Mouse (Mus musculus) neural tube, embryonic 15.5 days (tissue): ENCODE results near the gene Ror2. TPM values are rescaled to one million over a fixed set of nuclear protein-coding genes. Genes with fewer than 3 reads are reported as not detected.
A peak's percentile ranks its signal among the peaks of the same experiment; 100 is the strongest.

Source experiments
- ATAC-seq: fragments of 200-750 bp; cut with Nextera tagmentation; 2 replicates; pipeline ENCODE4 v1.8.0; 2017; ENCODE audit warnings: mild to moderate bottlenecking, moderate TSS enrichment, moderate library complexity; ENCODE audit not compliant: low FRiP score
- H3K27ac ChIP-seq: fragments of 300-500 bp; sonication (generic); replicated peaks from 2 replicates; pipeline ENCODE4 v1.5.1; 2015; ENCODE audit warnings: mild to moderate bottlenecking, inconsistent platforms
- H3K27me3 ChIP-seq: fragments of 300-500 bp; sonication (generic); replicated peaks from 2 replicates; pipeline ENCODE4 v1.6.1; 2015; ENCODE audit warnings: inconsistent platforms
- H3K36me3 ChIP-seq: fragments of 300-500 bp; sonication (generic); 2 replicates; pipeline ENCODE4 v1.6.1; 2015; ENCODE audit warnings: inconsistent platforms
- H3K4me1 ChIP-seq: fragments of 300-500 bp; sonication (generic); 2 replicates; pipeline ENCODE4 v1.6.1; 2015; ENCODE audit warnings: inconsistent platforms
- H3K4me2 ChIP-seq: fragments of 300-500 bp; sonication (generic); 2 replicates; pipeline ENCODE4 v1.6.1; 2015; ENCODE audit warnings: inconsistent platforms, mild to moderate bottlenecking, moderate library complexity
- H3K4me3 ChIP-seq: fragments of 300-500 bp; sonication (generic); replicated peaks from 2 replicates; pipeline ENCODE4 v1.5.1; 2015; ENCODE audit warnings: mild to moderate bottlenecking, inconsistent platforms
- H3K9ac ChIP-seq: fragments of 300-500 bp; sonication (generic); replicated peaks from 2 replicates; pipeline ENCODE4 v1.6.1; 2015; ENCODE audit warnings: mild to moderate bottlenecking, inconsistent platforms
- H3K9me3 ChIP-seq: fragments of 300-500 bp; sonication (generic); replicated peaks from 2 replicates; pipeline ENCODE4 v1.6.1; 2016; ENCODE audit warnings: inconsistent platforms
- WGBS: fragments of 180-500 bp; shearing (Covaris S2); methylation state at CpG from one replicate; pipeline ENCODE4 v1.1.7; 2015; ENCODE audit warnings: mixed read lengths; 5-methylcytosine and 5-hydroxymethylcytosine counted together
- polyA plus RNA-seq: library from polyadenylated mRNA; unstranded; fragments of >200 nt; fragmentation: Nextera tagmentation; extraction: Ambion mirVana; gene quantifications from 2 replicates; pipeline ENCODE4 v1.2.1, GENCODE M21; 2015

The Ror2 gene
- polyA plus RNA-seq, 1 experiment from 2014 or later, result 3.4 TPM

GRCm38 (mm10) chr13:53305256-53305655 lies 19.3 kb upstream of the Ror2 start:
- peaks cover 21% of the 10 kb centered on the region for H3K4me1 ChIP-seq

DNA sequence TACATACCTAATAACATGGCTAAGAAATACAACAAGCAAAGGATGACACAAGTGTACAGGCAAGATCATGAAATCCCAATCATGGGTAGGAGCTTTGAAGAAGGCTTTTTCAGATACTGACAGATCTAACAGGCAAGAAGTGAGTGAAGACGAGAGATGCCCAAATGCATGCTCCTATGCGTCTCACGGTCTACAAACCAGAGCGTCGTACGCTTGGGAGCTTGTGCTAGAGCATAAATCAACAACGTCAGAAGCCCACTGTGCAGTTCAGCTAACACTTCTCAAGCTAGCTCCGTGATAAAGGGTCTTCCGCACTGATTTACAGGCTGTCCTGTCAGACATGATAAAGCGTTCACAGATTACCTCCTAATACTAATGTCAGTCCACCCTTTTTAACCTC lies 16.8 kb upstream of the Ror2 start:
- H3K27me3 ChIP-seq, result no peaks in the 10 kb centered on the region
- 40% methylated on average over 10 of the region's 10 CpGs for WGBS
- ATAC-seq, result no peak

More at GRCm38 (mm10) chr13:53305256-53305655, 19.3 kb upstream of the Ror2 start:
- Histone ChIP-seq H3K9ac (no peak overlapping the region), H3K27me3 (no peaks in the 10 kb centered on the region; the same call in 1 of the 2 replicates), H3K9me3 (no peaks in the 10 kb centered on the region), H3K4me2 (no peak overlapping the region), H3K4me3 (no peak overlapping the region), H3K27ac (no peak overlapping the region), H3K36me3 (no peaks in the 10 kb centered on the region)
- WGBS, result 89% methylated on average over 8 of the region's 8 CpGs
- ATAC-seq, result no peak

DNA sequence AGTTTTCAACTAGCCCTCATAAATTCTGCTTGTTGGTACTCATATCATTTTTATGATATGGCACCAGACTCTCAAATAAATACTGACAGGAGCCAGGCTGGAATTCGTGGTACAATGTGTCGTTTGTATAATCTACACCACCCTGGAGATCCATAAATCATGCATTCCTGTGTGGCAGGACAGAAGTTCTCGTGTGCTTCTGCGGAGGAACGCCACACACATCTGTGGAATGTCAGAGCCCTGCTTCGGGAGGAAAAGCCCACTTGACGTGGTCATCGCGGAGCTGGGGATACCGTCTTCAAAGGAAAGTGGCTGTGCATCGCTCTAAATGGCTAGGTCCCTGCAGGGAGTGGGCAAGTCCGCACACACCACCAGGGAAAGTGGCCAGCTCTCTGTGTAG lies 7.1 kb upstream of the Ror2 start:
- Histone ChIP-seq H3K9me3 (no peaks in the 10 kb centered on the region), H3K36me3 (no peaks in the 10 kb centered on the region), H3K9ac (no peak overlapping the region), H3K27me3 (peaks cover 5% of the 10 kb centered on the region; the same call in 1 of the 2 replicates), H3K27ac (no peak overlapping the region), H3K4me2 (no peak overlapping the region), H3K4me1 (no peaks in the 10 kb centered on the region; the same call in 1 of the 2 replicates), H3K4me3 (no peak overlapping the region)
- no peak for ATAC-seq
- WGBS, result 60% methylated on average over 12 of the region's 12 CpGs

More for the DNA sequence above, 16.8 kb upstream of the Ror2 start:
- no peak overlapping the region for H3K9ac ChIP-seq
- H3K27ac ChIP-seq, result no peak overlapping the region
- 0 out of 2 replicates have a peak, but pooled peaks cover 4% of the 10 kb centered on the region for H3K4me1 ChIP-seq
- H3K4me3 ChIP-seq, result no peak overlapping the region
- no peaks in the 10 kb centered on the region for H3K9me3 ChIP-seq
- no peaks in the 10 kb centered on the region for H3K36me3 ChIP-seq
- no peak overlapping the region for H3K4me2 ChIP-seq

DNA sequence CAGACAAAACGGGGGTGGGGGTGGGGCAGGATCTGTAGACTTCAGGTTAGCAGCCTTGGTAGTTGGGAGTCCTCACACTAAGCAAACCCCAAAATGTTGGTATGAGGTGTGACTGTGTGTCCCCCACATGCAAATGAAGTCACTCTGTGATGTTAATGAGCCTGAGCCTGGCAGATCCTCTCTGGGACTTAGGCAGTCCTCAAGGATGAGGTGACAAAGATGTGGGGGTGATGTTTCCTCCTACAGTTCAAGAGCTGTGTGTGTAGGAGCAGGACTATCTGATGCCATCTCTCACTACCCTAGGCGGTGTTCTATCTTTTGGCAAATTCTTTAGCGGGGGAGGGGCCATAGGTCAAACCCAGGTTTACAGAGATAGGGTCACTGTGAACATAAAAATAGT lies 6.3 kb upstream of the Ror2 start:
- Histone ChIP-seq H3K9me3 (no peaks in the 10 kb centered on the region), H3K36me3 (no peaks in the 10 kb centered on the region), H3K9ac (no peak overlapping the region), H3K27me3 (peaks cover 5% of the 10 kb centered on the region; the same call in 1 of the 2 replicates), H3K4me2 (no peak overlapping the region), H3K27ac (no peak overlapping the region), H3K4me3 (no peak overlapping the region), H3K4me1 (no peaks in the 10 kb centered on the region; the same call in 1 of the 2 replicates)
- 43% methylated on average over 3 of the region's 3 CpGs for WGBS
- no peak for ATAC-seq

GRCm38 (mm10) chr13:53285261-53285755 lies 616 bp downstream of the Ror2 start:
- Histone ChIP-seq H3K27ac (0 out of 2 replicates have a peak overlapping the region, but pooled peaks have one; percentile 20), H3K9ac (peak overlapping the region; percentile 45), H3K4me2 (peak overlapping the region; percentile 58), H3K27me3 (peaks cover 30% of the 10 kb centered on the region), H3K36me3 (no peaks in the 10 kb centered on the region), H3K9me3 (no peaks in the 10 kb centered on the region), H3K4me3 (peak overlapping the region; percentile 46), H3K4me1 (peaks cover 16% of the 10 kb centered on the region)
- under 1% methylated on average over 35 of the region's 35 CpGs for WGBS
- peak; percentile 72 for ATAC-seq

- no peak for ATAC-seq
These were observed 1.2 kb downstream of the Ror2 start for GRCm38 (mm10) chr13:53284740-53285191.

GRCm38 (mm10) chr13:53281604-53282396 lies 4.1 kb downstream of the Ror2 start:
- H3K4me1 ChIP-seq, result peaks cover 17% of the 10 kb centered on the region
- WGBS, result 71% methylated on average over 11 of the region's 11 CpGs
- H3K4me3 ChIP-seq, result no peak overlapping the region
- no peak for ATAC-seq
- no peak overlapping the region for H3K27ac ChIP-seq
- no peaks in the 10 kb centered on the region for H3K9me3 ChIP-seq
- no peaks in the 10 kb centered on the region for H3K36me3 ChIP-seq
- H3K4me2 ChIP-seq, result no peak overlapping the region
- no peak overlapping the region for H3K9ac ChIP-seq
- H3K27me3 ChIP-seq, result peaks cover 22% of the 10 kb centered on the region

More at GRCm38 (mm10) chr13:53284740-53285191, 1.2 kb downstream of the Ror2 start:
- Histone ChIP-seq H3K9ac (peak overlapping the region; percentile 45; the same call in 1 of the 2 replicates), H3K4me1 (peaks cover 16% of the 10 kb centered on the region), H3K9me3 (no peaks in the 10 kb centered on the region), H3K4me3 (peak overlapping the region; percentile 46), H3K36me3 (no peaks in the 10 kb centered on the region), H3K4me2 (peak overlapping the region; percentile 58), H3K27ac (no peak overlapping the region), H3K27me3 (peaks cover 30% of the 10 kb centered on the region)
- WGBS, result 7% methylated on average over 17 of the region's 17 CpGs

DNA sequence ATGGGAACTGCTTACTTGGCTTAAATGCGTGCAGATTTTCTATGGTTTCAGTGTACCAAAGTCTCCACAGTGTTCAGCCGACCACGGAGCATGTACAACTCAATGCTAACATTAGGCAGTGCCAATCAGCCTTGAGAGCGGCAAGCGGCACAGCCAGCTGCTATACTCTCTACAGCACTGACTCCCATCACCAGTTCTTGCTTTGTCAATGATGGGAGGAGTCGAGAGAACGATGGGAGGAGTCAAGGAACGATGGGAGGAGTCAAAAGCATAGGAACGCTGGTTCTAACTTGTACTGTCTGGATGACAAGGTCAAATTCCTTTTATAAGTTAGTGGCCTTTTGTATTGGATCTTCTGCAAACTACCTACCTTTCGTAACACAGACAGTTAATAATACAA lies 7.0 kb downstream of the Ror2 start:
- H3K4me3 ChIP-seq, result no peak overlapping the region
- H3K9me3 ChIP-seq, result no peaks in the 10 kb centered on the region
- WGBS, result 64% methylated on average over 10 of the region's 10 CpGs
- no peak overlapping the region for H3K4me2 ChIP-seq
- no peak overlapping the region for H3K9ac ChIP-seq
- H3K27me3 ChIP-seq, result peaks cover 3% of the 10 kb centered on the region; the same call in 1 of the 2 replicates
- peaks cover 7% of the 10 kb centered on the region for H3K4me1 ChIP-seq
- ATAC-seq, result no peak
- H3K36me3 ChIP-seq, result no peaks in the 10 kb centered on the region
- H3K27ac ChIP-seq, result no peak overlapping the region

GRCm38 (mm10) chr13:53276381-53276780 lies 9.5 kb downstream of the Ror2 start:
- no peak overlapping the region for H3K4me3 ChIP-seq
- ATAC-seq, result no peak
- no peaks in the 10 kb centered on the region for H3K27me3 ChIP-seq
- H3K36me3 ChIP-seq, result no peaks in the 10 kb centered on the region
- H3K9ac ChIP-seq, result no peak overlapping the region
- WGBS, result 14% methylated on average over 7 of the region's 7 CpGs
- peaks cover 7% of the 10 kb centered on the region for H3K4me1 ChIP-seq
- H3K9me3 ChIP-seq, result no peaks in the 10 kb centered on the region
- H3K4me2 ChIP-seq, result no peak overlapping the region
- H3K27ac ChIP-seq, result no peak overlapping the region

DNA sequence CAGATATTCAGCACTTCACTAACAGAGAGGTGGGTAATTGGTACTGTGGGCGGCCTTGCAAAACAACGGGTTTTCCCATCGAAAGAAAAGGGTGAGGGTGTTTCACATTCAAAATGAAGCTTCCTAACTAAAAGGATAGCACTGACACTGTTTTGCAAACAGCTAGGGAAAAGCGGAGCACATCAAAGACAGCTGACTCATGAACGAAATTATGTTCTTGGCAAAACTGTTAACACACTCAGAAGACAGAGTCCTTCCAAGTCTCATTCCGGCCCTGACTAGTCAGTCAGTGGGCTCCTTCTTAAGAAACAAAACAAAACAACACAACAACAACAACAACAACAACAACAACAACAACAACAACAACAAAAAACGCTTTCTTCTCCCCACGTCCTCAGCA lies 10.1 kb downstream of the Ror2 start:
- WGBS, result 43% methylated on average over 8 of the region's 8 CpGs

GRCm38 (mm10) chr13:53274771-53275170 lies 11.2 kb downstream of the Ror2 start:
- no peak for ATAC-seq

More for the DNA sequence above, 10.1 kb downstream of the Ror2 start:
- ATAC-seq, result no peak
- no peak overlapping the region for H3K4me2 ChIP-seq
- H3K9me3 ChIP-seq, result no peaks in the 10 kb centered on the region
- H3K4me1 ChIP-seq, result peaks cover 7% of the 10 kb centered on the region
- H3K27ac ChIP-seq, result no peak overlapping the region
- no peaks in the 10 kb centered on the region for H3K27me3 ChIP-seq
- H3K36me3 ChIP-seq, result no peaks in the 10 kb centered on the region
- no peak overlapping the region for H3K4me3 ChIP-seq
- H3K9ac ChIP-seq, result no peak overlapping the region

GRCm38 (mm10) chr13:53271595-53271994 lies 14.3 kb downstream of the Ror2 start:
- 93% methylated on average over 3 of the region's 3 CpGs for WGBS
- H3K4me1 ChIP-seq, result peaks cover 16% of the 10 kb centered on the region
- no peaks in the 10 kb centered on the region for H3K36me3 ChIP-seq
- H3K27ac ChIP-seq, result no peak overlapping the region
- no peak overlapping the region for H3K4me2 ChIP-seq
- no peak for ATAC-seq
- H3K9me3 ChIP-seq, result no peaks in the 10 kb centered on the region
- no peak overlapping the region for H3K9ac ChIP-seq
- no peaks in the 10 kb centered on the region for H3K27me3 ChIP-seq
- H3K4me3 ChIP-seq, result no peak overlapping the region

More at GRCm38 (mm10) chr13:53274771-53275170, 11.2 kb downstream of the Ror2 start:
- Histone ChIP-seq H3K27me3 (no peaks in the 10 kb centered on the region), H3K27ac (no peak overlapping the region), H3K4me3 (no peak overlapping the region), H3K9me3 (no peaks in the 10 kb centered on the region), H3K4me2 (no peak overlapping the region), H3K9ac (no peak overlapping the region), H3K36me3 (no peaks in the 10 kb centered on the region), H3K4me1 (peaks cover 7% of the 10 kb centered on the region)
- 69% methylated on average over 1 of the region's 1 CpGs for WGBS
